Mouse (Mus musculus) lung, postnatal 4 days (tissue): ENCODE measurements around the gene Lrp2bp.
A peak's percentile ranks its signal among the peaks of the same experiment; 100 is the strongest.

ENCODE experiments used
- DNase-seq, 2 experiments: peaks; one replicate each; pipeline ENCODE4 v3.0.0; 2021

Lrp2bp gene

GRCm38 (mm10) chr8:45999138-45999783, at the start of gene Lrp2bp:
Lrp2bp (plus strand) TSS chr8:45999303.
- peak; percentile 34 to 47 for DNase-seq

DNA sequence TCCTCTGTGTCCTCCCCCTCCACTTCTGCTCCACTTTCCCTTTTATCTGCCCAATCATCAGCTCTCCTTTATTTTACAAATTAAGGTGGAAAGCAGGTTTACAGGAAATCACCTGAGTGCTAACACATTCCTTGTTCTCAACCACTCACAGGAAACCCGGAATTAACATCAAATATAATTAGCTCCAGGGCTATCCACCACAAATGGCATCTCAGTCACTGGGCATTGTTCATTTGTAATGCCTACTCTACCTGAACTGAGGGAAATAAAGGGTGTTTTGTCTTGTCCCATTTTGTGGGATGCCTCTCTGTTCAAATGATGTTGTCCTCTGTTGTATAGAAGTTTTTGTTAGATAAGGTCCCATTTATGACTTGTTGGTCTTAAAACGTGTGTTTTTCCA, 48.5 kb upstream of the Lrp2bp start:
- no peak for DNase-seq

DNA sequence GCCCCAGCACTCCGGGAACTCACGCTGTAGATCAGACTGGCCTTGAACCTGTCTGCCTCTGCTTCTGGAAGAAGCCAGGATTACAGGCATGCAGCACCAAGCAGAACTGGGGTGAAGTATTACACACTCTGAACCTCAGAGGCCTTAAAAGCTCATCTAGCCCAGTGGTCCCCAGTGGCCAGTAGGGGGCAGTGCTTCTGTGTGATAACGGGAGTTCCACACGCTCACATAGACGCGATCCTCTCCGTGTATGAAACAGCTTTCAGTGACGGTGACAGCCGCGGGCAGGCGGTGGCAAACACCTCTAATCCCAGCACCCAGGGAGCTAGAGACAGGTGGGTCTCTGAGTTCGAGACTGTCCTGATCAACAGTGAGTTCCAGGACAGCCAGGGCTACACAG, 28.2 kb upstream of the Lrp2bp start:
- DNase-seq = no peak

DNA sequence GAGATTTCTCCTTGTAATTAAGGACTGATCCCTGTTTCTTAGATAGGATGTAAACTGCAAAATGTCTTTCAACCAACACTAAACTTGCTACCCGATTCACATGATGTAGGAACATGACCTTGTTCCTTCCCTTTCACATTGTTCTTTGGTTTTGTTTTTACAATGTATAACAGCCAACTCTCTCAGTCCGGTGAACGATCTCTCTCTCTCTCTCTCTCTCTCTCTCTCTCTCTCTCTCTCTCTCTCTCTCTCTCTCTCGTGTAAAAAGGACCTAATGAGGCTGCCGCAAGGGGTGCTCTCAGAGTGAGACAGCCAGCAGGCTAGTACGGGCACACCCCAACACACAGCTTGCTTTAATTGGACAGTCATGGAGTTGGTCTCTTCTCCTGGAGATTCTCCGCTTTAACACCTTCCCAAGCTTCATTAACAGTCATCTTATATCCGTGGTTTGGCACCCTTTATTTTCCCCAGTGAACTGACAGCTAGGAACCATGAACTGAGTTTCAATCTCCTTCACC, 25.1 kb upstream of the Lrp2bp start:
- DNase-seq = no peak

DNA sequence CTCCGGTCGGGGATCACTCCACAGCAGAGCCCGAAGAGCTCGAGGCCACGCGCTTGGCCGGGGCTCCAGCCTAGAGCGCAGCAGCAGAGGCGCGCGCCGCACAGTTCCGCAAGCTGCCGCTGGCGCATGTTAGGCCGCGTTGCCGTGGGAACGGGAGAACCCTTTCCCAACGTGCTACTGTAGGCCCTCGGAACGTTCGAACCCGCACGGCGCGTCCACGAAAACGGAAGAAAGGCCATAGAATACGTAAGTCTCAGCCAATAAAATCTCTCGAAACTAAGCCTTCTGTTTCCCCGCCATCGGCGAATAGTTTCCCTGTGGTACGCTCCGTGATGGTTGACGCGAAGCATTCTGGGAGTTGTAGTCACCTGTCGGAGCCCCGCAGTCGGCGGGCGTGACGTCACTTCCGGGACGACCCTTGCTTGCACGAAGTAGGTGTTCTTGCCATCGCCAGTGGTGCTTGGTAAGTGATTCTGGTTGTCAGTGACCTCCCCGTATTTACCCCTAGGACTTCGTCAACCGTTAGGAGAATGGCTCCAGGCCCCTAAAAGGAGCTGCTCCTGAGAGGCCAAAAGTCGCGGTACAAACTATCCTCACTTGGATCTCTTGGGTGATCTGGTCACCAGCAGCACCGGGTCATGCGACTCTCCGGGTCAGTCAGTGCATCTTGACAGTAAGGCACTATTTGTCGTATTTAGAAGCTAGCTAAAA, 23.8 kb upstream of the Lrp2bp start, which contains the start of the genes 1700029J07Rik and Ufsp2:
TSS of gene 1700029J07Rik (minus strand) at position 127 of the 711 bp plus-strand sequence.
TSS of gene Ufsp2 (plus strand) at position 403 of the 711 bp plus-strand sequence.
- DNase-seq = peak; percentile 96 to 97

DNA sequence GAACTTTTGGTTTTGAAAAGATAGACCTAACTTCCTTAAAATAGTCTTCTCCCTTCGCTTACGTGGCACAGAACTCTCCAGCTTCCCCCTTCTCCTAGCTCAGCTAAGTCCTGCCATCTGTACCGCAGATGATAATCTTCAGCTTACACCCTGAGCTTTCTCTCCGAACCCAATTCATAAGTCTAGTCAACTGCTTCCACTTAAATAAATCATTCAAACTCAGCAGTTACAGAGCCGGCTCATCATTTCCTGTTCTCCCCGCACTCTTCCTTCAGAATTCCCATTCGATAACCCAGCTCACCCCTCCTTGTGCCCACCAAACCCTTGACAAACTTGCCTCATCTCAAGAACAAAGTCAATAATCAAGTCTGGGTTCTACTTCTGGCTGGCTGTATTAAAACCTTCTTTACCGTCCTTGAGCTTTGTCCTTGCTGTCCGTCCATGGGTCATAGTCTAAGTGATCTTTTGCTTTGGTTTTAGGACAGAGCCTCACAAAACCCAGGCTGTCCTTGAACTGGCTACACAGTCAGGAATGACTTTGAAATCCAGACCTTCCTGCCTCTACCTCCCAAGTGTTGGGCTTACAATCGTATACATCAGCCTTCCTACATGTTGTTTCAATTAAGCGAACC, 23.1 kb upstream of the Lrp2bp start:
- no peak for DNase-seq

DNA sequence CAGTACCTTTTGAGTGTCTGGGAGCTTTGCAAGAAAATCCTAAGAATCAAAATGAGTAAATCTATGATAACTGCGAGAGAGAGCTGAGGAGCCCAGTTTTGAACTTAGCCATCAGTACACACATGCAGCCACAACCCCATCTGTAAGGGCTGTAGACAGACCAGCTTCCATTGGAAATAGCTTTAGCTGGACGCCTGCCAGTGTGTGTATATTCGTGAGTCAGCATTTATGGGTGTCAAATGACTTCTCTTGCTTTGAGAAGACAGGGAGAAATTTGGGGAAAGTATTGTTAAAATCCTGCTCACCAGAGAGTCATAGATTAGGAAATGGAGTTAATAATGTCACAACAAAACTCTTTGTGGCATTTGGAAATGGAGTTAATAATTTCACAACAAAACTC, 12.4 kb upstream of the Lrp2bp start:
- peak in 1 of 2 experiments; percentile 25 for DNase-seq

- DNase-seq = no peak
Observed at GRCm38 (mm10) chr8:45988189-45988588, 10.9 kb upstream of the Lrp2bp start.

GRCm38 (mm10) chr8:45990631-45991310, 8.3 kb upstream of the Lrp2bp start:
- no peak for DNase-seq

- DNase-seq = peak in 1 of 2 experiments; percentile 16
Observed at GRCm38 (mm10) chr8:45994111-45994510, 5.0 kb upstream of the Lrp2bp start.

DNA sequence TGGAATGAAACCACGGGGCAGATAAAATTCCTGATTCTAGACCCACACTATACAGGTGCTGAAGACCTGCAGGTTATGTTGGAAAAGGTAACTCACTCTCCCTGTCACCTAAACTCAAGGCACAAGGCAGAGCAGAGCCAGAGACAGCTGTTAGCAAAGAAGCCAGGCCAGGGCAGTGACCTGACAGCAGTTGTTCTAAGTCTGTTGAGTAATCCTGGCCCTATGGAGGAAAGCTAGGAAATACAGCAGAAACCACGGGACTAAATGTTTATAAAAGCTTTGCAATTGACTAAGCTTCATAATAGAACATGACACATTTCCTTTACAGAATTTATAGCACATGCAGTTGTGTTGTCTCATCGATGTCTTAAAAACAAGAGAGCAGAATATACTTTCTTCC, 3.5 kb upstream of the Lrp2bp start:
- DNase-seq = no peak

GRCm38 (mm10) chr8:45998228-45998627, 875 bp upstream of the Lrp2bp start:
- DNase-seq = no peak

GRCm38 (mm10) chr8:45999784-46000705, 942 bp downstream of the Lrp2bp start:
- DNase-seq = peak; percentile 99

GRCm38 (mm10) chr8:46005596-46005995, 6.5 kb downstream of the Lrp2bp start, which contains the start of gene Ankrd37:
Ankrd37 (minus strand) TSS chr8:46005707.
- DNase-seq = no peak

- no peak for DNase-seq
Observed at GRCm38 (mm10) chr8:46007050-46007672, 8.1 kb downstream of the Lrp2bp start.

GRCm38 (mm10) chr8:46010306-46010705, 11.2 kb downstream of the Lrp2bp start:
- DNase-seq = peak in 1 of 2 experiments; percentile 65

GRCm38 (mm10) chr8:46010746-46011680, 11.9 kb downstream of the Lrp2bp start:
- DNase-seq = peak; percentile 43 to 64

DNA sequence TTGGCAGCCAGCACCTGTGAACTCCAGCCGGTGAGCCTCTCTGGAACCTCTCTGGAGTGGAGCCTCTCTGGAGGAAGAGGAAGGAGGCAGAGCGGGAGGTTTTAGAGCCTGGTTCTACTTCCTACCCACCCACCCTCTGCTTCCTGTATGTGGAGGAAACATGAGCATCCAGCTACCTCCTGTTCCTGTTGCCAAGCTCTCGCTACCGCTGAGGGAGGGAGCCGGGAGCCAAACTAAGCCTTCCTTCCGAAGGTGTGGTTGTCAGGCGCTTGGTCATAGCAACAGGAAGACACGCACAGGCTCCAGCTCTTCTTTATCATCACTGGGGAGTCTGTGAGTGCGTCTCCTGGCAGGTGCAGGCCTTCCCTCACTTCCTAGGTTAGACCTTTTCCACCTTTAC, 23.1 kb downstream of the Lrp2bp start:
- no peak for DNase-seq

DNA sequence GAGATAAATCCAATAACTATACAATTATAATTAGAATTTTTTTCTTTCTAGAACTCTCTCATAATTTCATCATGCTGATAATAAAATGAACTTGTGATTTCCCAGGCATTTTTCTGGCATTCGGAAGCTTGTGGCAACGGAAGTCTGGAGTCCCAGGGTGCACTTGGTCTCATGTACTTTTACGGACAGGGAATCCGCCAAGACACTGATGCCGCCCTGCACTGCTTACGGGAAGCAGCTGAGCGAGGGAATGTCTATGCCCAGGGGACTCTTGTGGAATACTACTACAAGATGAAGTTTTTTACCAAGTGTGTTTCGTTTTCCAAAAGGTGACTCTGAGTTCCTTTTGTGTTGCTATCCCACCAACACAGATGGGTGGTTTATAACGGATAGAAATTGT, 23.7 kb downstream of the Lrp2bp start:
- no peak for DNase-seq

DNA sequence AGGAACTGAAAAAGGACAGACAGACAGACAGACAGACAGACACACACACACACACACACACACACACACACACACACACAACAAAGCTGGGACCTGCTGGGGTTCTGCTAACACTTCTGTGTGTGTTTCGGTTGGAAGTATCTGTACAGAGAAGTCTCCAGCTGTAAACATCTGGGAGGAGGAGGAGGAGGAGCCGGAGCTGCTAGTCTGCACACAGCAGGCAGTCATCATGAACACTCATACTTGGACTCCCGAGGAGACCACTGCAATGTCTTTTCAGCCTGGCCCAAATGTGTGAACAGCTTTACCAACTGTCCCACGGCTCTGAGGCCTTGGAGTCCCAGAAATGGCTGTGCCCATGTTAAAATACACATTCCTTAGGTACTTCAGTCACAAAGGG, 25.3 kb downstream of the Lrp2bp start:
- DNase-seq = peak; percentile 58 to 80
